Mouse (Mus musculus): ENCODE data around the gene Golga1.

Golga1 gene

DNA sequence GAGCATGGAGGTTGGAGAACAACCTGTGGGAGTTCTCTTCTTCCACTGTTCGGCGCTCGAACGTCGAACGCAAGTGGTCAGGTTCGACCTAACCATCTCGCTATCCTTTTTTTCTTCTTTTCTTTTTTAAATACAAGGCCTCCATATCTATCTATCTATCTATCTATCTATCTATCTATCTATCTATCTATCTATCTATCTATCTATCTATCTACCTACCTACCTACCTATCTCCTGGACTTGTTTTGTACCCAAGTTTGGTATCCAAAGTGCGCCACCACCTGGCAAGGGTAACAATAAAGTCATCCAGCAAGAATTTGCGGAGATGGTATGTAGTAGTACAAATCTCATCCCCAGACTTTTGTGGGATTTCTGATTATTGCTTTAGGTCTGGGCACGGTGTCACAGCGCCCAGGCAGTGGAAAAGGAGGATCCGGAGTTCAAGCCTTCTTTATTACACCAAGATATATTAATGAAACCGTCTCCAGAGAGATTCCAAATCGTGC lies 59.7 kb downstream of the Golga1 start, which contains the start of gene Rpl35:
TSS of gene Rpl35 (minus strand) at position 51 of the 506 bp plus-strand sequence.
- DNase-seq: peak; percentile 56

GRCm38 (mm10) chr2:39004880-39005435 lies 60.4 kb downstream of the Golga1 start, which contains the start of gene Arpc5l:
Gene Arpc5l (plus strand): TSS chr2:39005348.
- DNase-seq: peak; percentile 95

- peak; percentile 26 for DNase-seq
Measured at GRCm38 (mm10) chr2:39004372-39004771, 61.0 kb downstream of the Golga1 start.

GRCm38 (mm10) chr2:39003512-39003911 lies 61.8 kb downstream of the Golga1 start:
- no peak for DNase-seq

DNA sequence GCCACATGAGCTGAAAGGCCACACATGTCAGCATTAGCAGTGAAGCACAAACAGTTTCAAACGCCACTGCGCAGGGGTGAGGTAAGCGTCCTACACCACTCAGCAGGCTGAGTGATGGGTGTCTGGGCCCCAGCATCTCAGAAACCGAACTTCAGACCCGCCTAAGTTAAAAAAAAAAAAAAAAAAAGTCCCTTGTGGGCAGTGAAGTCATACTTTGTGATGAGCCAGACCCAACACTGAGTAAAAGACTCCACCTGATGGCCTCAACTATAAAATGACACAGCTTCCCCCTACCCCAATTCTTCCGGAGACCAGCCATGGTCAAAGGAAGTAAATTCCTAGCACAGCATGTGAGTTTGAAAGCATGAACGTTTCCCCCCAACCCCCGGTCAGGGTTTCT lies 62.2 kb downstream of the Golga1 start:
- DNase-seq: no peak

DNA sequence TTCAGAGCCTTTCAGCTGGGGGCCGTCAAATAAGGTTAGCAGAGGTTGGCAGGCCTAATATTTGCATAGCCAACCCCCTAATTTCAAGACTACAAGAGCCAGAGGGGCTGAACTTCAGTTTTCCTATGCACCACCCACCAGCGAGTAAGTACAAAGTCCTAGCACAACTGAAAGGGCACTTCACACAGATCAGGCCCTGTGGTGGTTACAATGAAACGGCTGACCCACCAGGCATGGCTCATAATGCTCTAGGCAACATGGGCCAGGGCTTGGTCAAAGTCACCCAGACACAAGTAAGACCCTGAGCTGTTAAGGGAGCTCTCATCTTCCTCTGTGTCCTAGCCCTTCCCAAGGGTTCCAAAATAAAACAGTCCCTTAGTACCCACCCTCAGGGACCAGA lies 63.5 kb downstream of the Golga1 start:
- DNase-seq: peak; percentile 32

DNA sequence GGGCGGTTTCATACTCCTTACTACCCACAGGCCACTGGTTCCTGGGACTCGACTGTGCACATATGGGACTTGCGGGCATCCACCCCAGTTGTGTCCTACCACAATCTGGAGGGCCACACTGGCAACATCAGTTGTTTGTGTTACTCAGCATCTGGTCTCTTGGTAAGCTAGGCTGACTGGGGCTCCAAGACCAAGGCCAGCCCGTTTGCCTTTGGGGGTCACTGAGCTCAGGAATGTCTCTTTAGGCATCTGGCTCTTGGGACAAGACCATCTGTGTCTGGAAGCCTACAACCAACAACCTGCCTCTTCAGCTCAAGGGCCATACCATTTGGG lies 64.8 kb downstream of the Golga1 start:
- no peak for DNase-seq

DNA sequence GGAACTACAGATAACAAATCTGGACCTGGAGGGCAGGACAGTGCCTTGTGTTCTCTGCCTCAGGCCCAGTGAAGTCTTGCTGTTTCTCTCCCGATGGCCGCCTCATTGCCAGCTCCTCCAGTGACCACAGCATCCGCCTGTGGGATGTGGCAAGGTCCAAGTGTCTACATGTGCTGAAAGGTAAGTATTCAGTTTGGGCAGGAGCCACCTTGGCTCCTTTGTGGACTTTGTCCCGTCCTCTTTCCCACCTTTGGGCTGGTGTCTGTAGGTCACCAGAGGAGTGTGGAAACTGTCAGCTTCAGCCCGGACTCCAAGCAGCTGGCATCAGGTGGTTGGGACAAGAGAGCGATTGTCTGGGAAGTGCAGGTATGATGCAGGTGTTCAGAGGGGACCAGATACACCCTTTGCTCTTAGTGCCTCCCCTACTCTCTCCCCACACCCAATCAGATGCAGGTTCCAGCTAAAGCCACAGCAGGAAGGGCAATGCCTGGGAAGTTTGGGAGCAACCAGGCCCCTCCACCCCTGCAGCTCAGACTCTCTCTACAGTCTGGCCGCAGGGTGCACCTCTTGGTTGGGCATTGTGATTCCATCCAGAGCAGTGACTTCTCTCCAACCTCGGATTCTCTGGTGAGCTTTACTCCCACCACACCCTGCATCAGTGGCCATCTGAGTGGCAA lies 65.3 kb downstream of the Golga1 start:
- DNase-seq: no peak

GRCm38 (mm10) chr2:38999381-38999780 lies 66.0 kb downstream of the Golga1 start:
- DNase-seq: no peak

- peak; percentile 91 for DNase-seq
Measured at GRCm38 (mm10) chr2:38997386-38998374, 67.7 kb downstream of the Golga1 start, which contains the start of gene Wdr38. Gene Wdr38 (plus strand): TSS chr2:38997476.

- peak; percentile 65 for DNase-seq
Measured at GRCm38 (mm10) chr2:38992452-38992851, 72.9 kb downstream of the Golga1 start.

DNA sequence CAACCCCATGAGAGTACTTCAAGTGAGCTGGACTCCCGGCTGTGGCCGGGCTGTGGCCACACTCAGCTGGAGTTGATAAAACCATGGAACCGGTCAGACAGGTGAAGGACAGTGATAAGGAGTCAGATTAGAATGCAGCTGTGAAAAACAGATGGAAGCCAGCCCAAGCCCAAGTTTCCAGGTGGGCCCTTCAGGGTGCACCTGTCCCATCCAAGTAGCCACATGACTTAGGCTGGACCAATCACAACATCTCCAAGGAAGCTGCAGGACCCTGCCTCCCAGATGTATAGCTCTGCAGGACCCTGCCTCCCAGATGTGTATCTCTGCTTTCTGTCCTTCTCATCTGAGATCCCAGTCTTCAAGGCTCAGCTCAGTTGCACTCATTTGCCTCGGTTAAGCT lies 73.3 kb downstream of the Golga1 start:
- no peak for DNase-seq

DNA sequence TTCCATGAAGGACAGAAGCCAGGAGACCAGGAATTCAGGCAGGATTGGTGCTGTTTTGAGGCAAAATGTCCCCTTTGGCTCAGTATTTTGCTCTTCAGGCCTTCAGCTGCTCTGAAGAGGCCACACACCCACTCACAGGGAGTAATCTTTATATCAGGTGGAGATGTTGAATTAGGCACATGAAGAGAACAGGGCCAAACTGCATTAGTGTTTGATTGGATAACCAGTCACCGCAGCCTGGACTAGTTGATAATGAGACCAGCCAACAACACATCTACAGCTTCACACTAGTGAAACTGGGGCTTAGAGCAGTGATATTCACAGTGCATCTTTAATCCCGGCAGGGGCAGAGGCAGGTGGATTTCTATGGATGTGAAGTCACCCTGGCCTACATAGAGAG lies 76.4 kb downstream of the Golga1 start:
- no peak for DNase-seq

GRCm38 (mm10) chr2:38987803-38988510 lies 77.4 kb downstream of the Golga1 start:
- no peak for DNase-seq

DNA sequence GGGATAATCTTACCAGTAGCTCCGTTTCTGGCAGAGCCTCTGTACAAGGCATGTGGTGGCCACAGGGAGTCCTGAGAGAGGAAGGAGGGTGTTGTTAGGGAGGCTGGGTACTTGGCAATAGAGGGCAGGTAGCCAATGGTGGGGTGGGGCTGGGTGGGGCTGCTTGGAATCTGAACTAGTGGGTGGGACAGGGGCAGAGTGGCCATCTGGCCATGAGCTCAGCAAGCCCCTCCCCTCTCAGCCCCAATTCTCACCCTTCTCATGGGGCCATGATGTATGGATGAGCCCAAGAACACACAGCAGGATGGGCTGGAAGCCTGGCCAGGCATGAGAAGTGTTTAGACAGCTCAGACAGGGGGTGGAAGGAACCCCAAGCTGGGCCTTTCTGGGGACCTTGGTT lies 78.0 kb downstream of the Golga1 start:
- no peak for DNase-seq

GRCm38 (mm10) chr2:38986580-38986979 lies 78.8 kb downstream of the Golga1 start:
- DNase-seq: peak; percentile 57

GRCm38 (mm10) chr2:38983456-38983855 lies 81.9 kb downstream of the Golga1 start:
- no peak for DNase-seq

GRCm38 (mm10) chr2:38977837-38978236 lies 87.5 kb downstream of the Golga1 start:
- no peak for DNase-seq

DNA sequence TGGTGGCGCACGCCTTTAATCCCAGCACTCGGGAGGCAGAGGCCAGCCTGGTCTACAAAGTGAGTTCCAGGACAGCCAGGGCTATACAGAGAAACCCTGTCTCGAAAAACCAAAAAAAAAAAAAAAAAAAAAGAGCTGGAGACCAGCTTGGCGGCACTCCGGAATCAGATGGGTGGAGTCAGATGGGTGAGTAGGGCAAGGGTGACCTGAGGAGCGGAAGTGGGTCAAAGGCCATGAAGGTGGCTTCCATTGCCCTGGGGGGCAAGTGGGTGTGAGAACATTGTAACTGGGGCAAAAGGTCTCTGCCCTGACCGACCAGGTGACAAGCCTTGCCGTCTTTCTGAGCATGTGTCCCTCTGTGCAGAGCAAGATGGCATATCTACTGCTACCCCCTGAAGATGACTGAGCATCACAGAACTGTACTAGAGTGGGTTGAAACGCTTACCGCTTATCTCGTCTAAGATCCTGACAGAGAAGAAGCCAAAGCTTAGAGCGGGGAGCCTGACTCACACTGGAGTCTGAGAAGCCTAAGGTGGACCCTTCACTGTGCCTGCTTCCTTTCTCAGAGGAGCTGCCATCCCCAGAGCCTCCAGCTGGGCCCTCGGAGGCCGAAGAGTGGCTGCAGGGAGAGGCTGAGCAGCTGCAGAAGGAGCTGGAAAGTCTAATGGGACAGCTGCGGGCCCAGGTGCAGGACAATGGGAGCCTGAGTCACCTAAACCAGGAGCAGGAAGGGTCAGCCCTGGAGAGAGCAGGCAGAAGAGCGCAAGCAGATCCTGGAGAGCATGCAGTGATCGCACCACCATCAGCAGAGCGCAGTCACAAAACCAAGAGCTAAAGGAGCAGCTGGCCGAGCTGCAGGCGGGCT lies 89.2 kb downstream of the Golga1 start:
- no peak for DNase-seq

DNA sequence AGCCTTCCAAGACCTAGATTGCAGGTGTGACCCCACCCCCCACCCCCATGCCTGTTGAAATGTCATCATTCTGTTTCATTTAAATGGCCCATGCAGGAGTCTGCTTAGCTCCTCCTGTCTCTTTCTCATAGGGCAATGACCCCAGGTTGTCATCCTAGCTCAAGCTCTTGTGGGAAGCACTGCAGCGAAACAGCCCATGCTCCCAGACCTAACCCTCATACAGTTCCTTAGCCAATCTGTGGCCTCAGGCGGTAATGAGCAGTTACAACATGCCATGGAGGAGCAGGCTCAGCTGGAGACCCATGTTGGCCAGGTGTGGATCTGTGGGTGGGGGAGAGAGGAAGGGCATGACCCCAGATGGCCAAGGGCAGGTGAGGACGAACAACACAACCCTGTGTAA lies 90.2 kb downstream of the Golga1 start:
- DNase-seq: no peak

GRCm38 (mm10) chr2:38974171-38974570 lies 91.2 kb downstream of the Golga1 start:
- no peak for DNase-seq

DNA sequence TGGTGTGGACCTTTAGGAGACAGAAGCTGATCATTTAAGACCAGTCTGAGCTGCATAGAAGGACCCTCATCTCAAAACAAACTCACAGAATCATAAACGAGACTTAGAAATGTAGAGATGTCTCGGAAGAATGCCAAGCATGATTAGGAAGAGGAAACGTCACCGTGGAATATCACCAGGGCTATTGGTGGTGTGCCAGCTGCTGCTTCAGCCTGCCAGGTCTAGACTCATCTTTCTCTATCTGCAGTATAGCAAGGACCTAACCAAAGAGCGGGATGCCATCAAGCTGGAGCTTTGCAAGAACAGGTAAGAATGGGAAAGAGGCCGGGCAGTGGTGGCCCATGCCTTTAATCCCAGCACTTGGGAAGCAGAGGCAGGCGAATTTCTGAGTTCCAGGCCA lies 91.6 kb downstream of the Golga1 start:
- no peak for DNase-seq
